Mouse (Mus musculus): ENCODE measurements around the gene Akap13. TPM values are rescaled to one million over a fixed set of nuclear protein-coding genes. Genes with fewer than 3 reads are reported as not detected.

The Akap13 gene
- polyA plus RNA-seq, 2 experiments from 2014 or later, result 266 to 304 TPM

- ATAC-seq, result no peak
Observed at GRCm38 (mm10) chr7:75521199-75521598, 65.9 kb downstream of the Akap13 start.

DNA sequence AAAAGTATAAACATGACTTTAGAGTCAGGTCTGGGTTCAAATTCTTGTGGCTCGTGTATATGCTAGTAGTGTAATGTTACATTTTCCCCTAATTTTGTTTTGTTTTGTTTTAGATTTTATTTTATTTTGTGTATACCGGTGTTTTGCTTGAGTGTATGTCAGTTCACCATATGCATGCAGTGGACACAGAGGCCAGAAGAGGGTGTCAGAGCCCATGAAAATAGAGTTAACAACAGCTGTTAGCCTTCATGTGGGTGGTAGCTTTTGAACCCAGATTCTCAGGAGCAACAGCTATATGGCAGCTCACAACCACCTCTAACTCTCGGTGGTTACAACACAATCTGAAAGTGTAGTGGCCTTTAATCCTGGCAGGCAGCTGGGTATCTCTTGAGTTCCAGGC, 66.9 kb downstream of the Akap13 start:
- ATAC-seq, result no peak

GRCm38 (mm10) chr7:75524789-75525569, 69.6 kb downstream of the Akap13 start:
- no peak for ATAC-seq

GRCm38 (mm10) chr7:75525716-75526401, 70.5 kb downstream of the Akap13 start:
- no peak for ATAC-seq

GRCm38 (mm10) chr7:75528751-75529150, 73.4 kb downstream of the Akap13 start:
- ATAC-seq, result no peak

DNA sequence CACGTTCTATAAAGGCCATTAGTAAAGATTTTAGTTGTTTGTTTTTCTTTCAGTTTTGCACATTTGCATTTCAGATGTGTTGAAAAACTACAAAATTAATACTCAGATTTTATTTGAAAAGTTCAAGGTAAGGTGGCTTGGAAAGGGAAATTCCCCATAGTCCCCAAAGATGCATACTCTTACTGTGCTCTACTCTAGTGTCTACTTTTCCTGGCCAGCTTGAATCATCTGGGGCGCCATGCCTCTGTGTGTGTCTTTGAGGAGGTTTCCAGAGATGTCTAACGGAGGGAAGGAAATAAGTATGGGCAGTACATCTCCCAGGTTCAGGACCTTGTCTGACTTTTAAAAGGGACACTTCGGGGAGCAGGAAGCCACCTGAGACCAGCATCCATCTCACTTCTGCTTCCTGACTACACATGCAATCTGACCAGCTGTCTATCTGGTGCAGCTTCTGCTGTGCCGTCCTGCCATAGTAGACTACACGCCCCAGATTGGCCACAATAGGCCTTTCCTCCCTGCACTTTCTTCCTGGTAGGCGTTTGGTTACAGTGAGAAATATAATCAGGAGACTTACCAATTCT, 74.6 kb downstream of the Akap13 start:
- ATAC-seq, result peak; percentile 72

DNA sequence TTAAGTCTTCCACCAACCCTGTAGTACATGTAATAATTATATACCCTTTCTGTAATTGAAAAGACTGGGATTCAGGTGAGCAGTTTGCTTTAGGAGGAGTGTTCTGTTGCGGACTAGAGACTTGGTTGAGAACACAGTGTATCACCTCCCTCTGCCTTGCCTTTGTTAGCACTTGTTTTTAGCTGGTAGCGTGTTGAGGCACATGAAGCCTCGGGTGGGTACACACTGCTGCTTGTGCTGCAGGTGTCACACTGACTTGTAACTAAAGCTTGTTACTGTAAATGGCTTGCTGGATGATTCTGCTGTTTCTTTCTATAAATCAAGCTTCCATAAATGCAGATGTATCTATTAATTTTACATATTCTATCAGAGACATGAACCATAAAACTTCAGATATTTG, 75.3 kb downstream of the Akap13 start:
- ATAC-seq, result no peak

- no peak for ATAC-seq
Observed at GRCm38 (mm10) chr7:75533079-75533478, 77.7 kb downstream of the Akap13 start.

GRCm38 (mm10) chr7:75536298-75536697, 81.0 kb downstream of the Akap13 start:
- no peak for ATAC-seq

DNA sequence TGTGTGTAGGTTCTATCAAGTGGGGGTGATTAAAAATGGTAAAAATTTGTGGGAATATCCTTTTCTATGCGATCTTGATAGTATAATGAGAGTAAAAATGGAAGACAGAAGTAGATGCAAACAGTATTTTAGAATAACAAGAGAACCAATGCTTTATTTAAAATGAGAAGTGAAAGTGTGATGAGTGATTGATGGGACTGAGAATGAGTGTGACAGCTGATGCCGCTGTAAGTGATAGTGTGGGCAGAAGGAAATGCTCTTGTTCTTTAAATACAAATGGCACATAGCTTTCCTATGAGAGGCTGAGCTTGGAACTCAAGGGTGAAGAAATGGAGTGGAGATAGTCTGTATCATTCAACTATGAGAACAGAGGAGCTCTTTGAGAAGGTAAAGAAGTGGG, 82.2 kb downstream of the Akap13 start:
- peak; percentile 49 for ATAC-seq

DNA sequence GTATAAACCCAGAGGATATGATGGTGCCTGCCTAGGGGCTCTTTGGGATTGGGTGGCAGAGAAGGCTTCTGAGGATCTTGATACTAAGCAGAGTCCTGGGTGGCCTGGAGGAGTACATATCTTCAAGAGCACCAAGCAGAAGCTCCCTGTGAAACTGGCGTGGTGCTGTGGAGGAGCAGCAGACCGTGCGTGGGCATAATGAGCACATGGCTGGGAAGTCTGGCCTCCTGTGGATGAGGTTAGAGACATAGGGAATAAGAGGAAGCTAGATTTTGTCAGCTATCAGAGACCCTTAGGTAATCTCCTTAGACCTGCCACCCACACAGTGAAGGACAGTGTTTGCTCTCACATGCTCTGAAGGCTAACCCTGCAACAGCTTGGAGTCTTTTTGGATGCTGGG, 83.2 kb downstream of the Akap13 start:
- no peak for ATAC-seq

DNA sequence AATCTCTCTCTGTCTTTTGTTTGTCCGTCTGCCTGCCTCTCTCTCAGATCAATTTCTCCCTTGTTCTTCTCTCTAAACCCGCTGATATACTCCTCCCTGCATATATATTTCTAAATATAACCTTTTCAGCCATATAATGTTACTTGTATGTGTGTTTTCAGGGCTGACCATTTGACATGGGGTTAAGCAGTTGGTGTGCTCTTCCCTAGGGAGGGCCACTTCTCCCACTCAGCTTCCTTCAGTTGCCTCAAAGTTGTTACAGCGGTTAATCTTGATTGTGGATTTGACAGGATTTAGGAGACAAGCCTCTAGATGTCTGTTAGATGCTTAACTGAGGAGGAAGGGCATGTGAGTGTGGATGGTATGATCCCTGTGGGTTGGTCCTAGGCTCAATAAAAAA, 83.8 kb downstream of the Akap13 start:
- no peak for ATAC-seq

DNA sequence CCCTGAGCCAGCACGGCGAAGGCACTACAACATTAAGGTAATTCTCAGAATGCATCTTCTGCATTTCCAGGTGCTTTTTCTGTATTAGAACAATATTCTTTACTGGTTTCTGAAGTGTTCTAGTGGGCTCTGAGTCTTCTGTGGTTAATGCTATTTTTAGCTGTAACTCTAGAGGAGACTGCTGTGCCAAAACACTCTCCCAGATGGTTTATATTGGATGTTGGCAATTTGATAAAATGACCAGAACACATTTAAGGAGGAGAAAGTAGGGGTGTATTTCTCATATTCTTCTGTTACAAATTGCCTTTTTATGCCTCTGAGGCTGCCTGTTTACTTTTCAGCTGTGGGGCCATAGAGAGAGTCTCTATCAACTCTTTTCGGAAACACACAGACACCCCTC, 94.5 kb downstream of the Akap13 start:
- no peak for ATAC-seq

DNA sequence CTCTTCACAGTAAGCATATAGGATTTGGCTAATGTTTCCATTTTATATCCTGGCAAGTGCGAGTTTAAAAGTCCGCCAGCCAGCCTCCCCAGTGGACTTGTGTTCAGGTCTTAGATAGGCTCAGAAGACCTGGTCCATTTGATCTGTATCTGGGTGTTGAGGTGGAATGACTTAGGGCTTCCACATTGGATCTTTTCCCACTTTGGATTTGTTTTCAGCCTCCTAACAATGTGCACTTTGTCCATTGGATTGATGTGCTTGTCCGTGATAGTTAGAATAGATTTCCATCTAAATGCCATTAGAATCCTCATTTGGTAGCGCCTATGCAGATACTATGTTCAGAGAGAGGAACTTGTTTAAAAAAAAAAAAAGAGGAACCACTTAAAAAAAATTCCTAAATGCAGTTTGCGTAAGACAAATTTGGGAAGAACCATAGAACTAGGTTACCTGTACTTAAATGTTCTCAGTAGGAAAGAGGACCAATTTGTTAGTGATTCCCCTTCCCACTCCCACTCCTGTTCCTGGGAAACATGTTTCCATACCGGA, 95.5 kb downstream of the Akap13 start:
- ATAC-seq, result no peak

GRCm38 (mm10) chr7:75553002-75553666, 97.8 kb downstream of the Akap13 start:
- ATAC-seq, result no peak

DNA sequence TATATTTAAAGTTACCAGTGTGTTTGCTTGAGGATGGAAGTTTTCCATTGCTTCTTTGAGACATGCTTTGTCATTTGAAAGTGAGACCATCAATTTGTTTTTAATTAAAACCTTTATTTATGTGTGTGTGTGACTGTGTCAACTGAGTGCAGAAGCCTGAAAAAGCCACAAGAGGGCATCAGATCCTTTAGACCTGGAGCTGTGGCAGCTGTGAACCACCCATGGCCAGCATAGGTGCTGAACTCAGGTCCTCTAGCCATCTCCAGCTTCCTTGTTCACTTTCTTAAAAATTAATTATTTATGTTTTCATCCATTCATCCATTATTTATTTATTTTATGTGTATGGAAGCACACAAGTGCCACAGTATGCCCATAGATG, 98.3 kb downstream of the Akap13 start:
- ATAC-seq, result no peak

- no peak for ATAC-seq
Observed at GRCm38 (mm10) chr7:75554065-75554464, 98.7 kb downstream of the Akap13 start.

GRCm38 (mm10) chr7:75555940-75556339, 100.6 kb downstream of the Akap13 start:
- no peak for ATAC-seq

GRCm38 (mm10) chr7:75558225-75558624, 102.9 kb downstream of the Akap13 start:
- ATAC-seq, result no peak

DNA sequence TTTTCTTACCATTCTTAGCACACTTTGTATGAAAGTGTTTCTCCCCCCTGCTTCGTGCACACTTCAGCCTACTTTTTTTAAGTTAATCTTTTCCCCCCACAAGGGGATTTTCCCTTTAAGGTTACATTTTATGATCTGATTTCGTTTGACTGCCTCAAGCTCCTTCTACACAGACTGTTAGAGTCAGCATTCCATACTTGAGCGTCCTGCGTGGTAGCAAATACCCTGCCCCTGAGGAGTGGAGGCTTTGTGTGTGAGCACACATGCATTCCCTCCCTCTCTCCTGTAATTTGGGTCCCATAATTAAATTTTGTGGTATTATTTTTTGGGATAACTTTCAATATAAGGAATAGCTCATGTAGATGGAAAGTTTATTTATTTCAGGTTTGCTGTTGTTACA, 103.8 kb downstream of the Akap13 start:
- peak; percentile 26 for ATAC-seq

GRCm38 (mm10) chr7:75559915-75560314, 104.6 kb downstream of the Akap13 start:
- ATAC-seq, result peak; percentile 58

GRCm38 (mm10) chr7:75560566-75560965, 105.2 kb downstream of the Akap13 start:
- ATAC-seq, result no peak

DNA sequence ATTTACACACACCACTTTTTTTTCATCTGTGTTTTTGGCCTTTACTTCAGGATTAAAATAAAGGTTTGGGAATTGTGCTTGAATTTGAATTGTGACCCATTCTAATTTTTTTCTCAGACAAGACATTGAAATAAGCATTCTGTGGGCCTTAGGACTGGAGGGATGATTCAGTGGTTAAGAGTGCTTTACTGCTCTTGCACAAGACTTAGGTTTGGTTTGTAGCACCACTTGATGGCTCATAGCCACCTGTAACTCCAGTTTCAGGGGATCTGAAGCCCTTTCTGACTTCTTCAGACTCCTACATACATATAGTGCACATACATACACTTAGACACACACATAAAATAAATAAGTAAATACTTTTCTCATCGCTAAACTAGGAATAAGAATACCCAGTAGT, 105.8 kb downstream of the Akap13 start:
- no peak for ATAC-seq
